Mouse (Mus musculus) heart, postnatal 0 days (tissue): ENCODE results near the gene Get4.

Experiments
- CTCF ChIP-seq: IDR thresholded peaks from 2 replicates; pipeline ENCODE4 v1.5.1; 2016; ENCODE audit warnings: antibody characterized with exemption, control low read depth, low read depth
- EP300 ChIP-seq: IDR thresholded peaks from 2 replicates; pipeline ENCODE4 v1.6.1; 2016; ENCODE audit warnings: antibody characterized with exemption, low read depth

- TF ChIP-seq CTCF (no peak), EP300 (no peak)
Measured at GRCm38 (mm10) chr5:139229716-139230115, 22.4 kb upstream of the Get4 start.
